Mouse (Mus musculus): ENCODE measurements around the gene Cdk6.

DNA sequence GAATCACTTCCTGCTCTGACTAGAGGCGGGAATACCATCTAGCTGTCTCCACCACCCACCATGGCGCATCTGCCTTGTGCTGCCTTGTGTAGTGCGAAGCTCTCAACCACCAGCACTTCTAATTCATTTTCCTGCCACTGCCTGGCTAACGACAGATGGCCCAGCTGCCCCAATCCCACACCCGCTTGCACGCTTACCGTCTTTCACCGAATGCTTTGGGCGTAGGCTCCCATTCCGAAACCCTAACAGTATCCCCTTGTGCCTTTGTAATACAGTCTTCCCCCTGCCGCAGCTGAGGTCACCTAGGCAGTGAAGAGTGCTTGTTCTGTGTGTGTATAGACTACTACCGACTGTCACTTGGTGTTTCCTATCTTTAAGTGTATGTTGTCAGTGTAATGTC lies 180.5 kb downstream of the Cdk6 start:
- TF ChIP-seq POLR2A (IDR thresholded peaks at IDR 0.05; ENCODE audit: borderline replicate concordance, control insufficient read depth, low read depth, low read length), result no peak
- no peak for TF ChIP-seq CTCF (IDR thresholded peaks at IDR 0.05; ENCODE audit: control insufficient read depth, insufficient read depth, low read length)

Data from bone marrow, adult 2 months (tissue).